Mouse (Mus musculus) neural tube, embryonic 15.5 days (tissue): ENCODE results near the gene Ryr1. TPM values are rescaled to one million over a fixed set of nuclear protein-coding genes. Genes with fewer than 3 reads are reported as not detected.
"Not testable (repeated sequence)": the region's sequence is repeated elsewhere in the genome, so short reads cannot be mapped to it uniquely, and the experiment has no call there.

ENCODE experiments used
- ATAC-seq: fragments of 200-750 bp; cut with Nextera tagmentation; 2 replicates; pipeline ENCODE4 v1.8.0; 2017; ENCODE audit warnings: mild to moderate bottlenecking, moderate TSS enrichment, moderate library complexity; ENCODE audit not compliant: low FRiP score
- H3K27ac ChIP-seq: fragments of 300-500 bp; sonication (generic); replicated peaks from 2 replicates; pipeline ENCODE4 v1.5.1; 2015; ENCODE audit warnings: mild to moderate bottlenecking, inconsistent platforms
- H3K27me3 ChIP-seq: fragments of 300-500 bp; sonication (generic); replicated peaks from 2 replicates; pipeline ENCODE4 v1.6.1; 2015; ENCODE audit warnings: inconsistent platforms
- H3K36me3 ChIP-seq: fragments of 300-500 bp; sonication (generic); 2 replicates; pipeline ENCODE4 v1.6.1; 2015; ENCODE audit warnings: inconsistent platforms
- H3K4me1 ChIP-seq: fragments of 300-500 bp; sonication (generic); 2 replicates; pipeline ENCODE4 v1.6.1; 2015; ENCODE audit warnings: inconsistent platforms
- H3K4me2 ChIP-seq: fragments of 300-500 bp; sonication (generic); 2 replicates; pipeline ENCODE4 v1.6.1; 2015; ENCODE audit warnings: inconsistent platforms, mild to moderate bottlenecking, moderate library complexity
- H3K4me3 ChIP-seq: fragments of 300-500 bp; sonication (generic); replicated peaks from 2 replicates; pipeline ENCODE4 v1.5.1; 2015; ENCODE audit warnings: mild to moderate bottlenecking, inconsistent platforms
- H3K9ac ChIP-seq: fragments of 300-500 bp; sonication (generic); replicated peaks from 2 replicates; pipeline ENCODE4 v1.6.1; 2015; ENCODE audit warnings: mild to moderate bottlenecking, inconsistent platforms
- H3K9me3 ChIP-seq: fragments of 300-500 bp; sonication (generic); replicated peaks from 2 replicates; pipeline ENCODE4 v1.6.1; 2016; ENCODE audit warnings: inconsistent platforms
- WGBS: fragments of 180-500 bp; shearing (Covaris S2); methylation state at CpG from one replicate; pipeline ENCODE4 v1.1.7; 2015; ENCODE audit warnings: mixed read lengths; 5-methylcytosine and 5-hydroxymethylcytosine counted together
- polyA plus RNA-seq: library from polyadenylated mRNA; unstranded; fragments of >200 nt; fragmentation: Nextera tagmentation; extraction: Ambion mirVana; gene quantifications from 2 replicates; pipeline ENCODE4 v1.2.1, GENCODE M21; 2015

The Ryr1 gene
- polyA plus RNA-seq, 1 experiment from 2014 or later, result 13.4 TPM

DNA sequence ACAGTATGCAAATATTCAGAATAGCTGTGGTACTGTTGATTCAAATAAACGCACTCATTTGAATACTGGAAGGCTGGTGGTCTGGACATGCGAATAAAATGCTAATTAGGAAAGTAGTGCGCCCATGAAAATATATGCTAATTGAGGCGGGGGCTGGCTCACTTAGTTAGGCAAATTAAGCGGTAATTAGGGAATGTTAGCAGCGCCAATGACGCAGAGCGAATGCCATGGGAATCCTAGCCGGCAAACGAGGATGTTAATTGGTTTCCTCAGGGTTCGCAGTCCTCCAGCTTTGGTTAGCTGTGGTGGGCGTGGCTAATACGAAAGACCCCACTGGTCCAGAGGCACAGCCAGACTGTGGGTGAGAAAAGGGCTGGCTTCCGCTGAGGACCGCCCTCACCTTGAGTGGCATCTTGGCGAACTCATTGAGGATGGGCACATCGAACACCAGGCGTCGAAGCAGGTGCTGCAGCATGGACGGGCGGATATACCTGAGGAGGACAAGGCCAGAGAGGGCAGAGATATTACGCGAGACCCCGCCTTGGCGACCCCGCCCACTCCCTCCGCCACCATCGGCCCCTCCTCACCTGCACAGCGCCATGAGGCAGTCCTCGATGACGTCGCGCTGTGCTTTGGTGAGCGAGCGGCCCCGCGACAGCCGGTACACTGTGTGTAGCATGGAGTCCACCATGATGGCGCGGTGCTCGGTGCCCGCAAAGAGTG, 53.6 kb downstream of the Ryr1 start:
- H3K9ac ChIP-seq, result peak overlapping the region; percentile 33
- H3K9me3 ChIP-seq, result no peaks in the 10 kb centered on the region
- H3K4me1 ChIP-seq, result peaks cover 29% of the 10 kb centered on the region
- peak overlapping the region; percentile 80 for H3K27ac ChIP-seq
- WGBS, result 3% methylated on average over 42 of the region's 42 CpGs
- no peaks in the 10 kb centered on the region for H3K36me3 ChIP-seq
- H3K4me3 ChIP-seq, result peak overlapping the region; percentile 44
- peak overlapping the region; percentile 60 for H3K4me2 ChIP-seq
- peak; percentile 89 for ATAC-seq
- peaks cover 22% of the 10 kb centered on the region for H3K27me3 ChIP-seq

GRCm38 (mm10) chr7:29070364-29071168, 54.4 kb downstream of the Ryr1 start:
- Histone ChIP-seq H3K36me3 (no peaks in the 10 kb centered on the region), H3K9ac (no peak overlapping the region; the same call in 1 of the 2 replicates), H3K27me3 (peaks cover 24% of the 10 kb centered on the region), H3K4me1 (peaks cover 29% of the 10 kb centered on the region), H3K27ac (peak overlapping the region; percentile 80), H3K4me3 (peak overlapping the region; percentile 44), H3K9me3 (no peaks in the 10 kb centered on the region), H3K4me2 (peak overlapping the region; percentile 60)
- 26% methylated on average over 12 of the region's 12 CpGs for WGBS
- ATAC-seq, result peak; percentile 43

GRCm38 (mm10) chr7:29067758-29068157, 57.2 kb downstream of the Ryr1 start:
- peaks cover 27% of the 10 kb centered on the region for H3K4me1 ChIP-seq
- no peak overlapping the region for H3K27ac ChIP-seq
- no peak for ATAC-seq
- H3K4me3 ChIP-seq, result no peak overlapping the region
- no peak overlapping the region for H3K9ac ChIP-seq
- peaks cover 19% of the 10 kb centered on the region for H3K27me3 ChIP-seq
- H3K4me2 ChIP-seq, result no peak overlapping the region
- H3K9me3 ChIP-seq, result no peaks in the 10 kb centered on the region
- no peaks in the 10 kb centered on the region for H3K36me3 ChIP-seq
- 10% methylated on average over 15 of the region's 15 CpGs for WGBS

DNA sequence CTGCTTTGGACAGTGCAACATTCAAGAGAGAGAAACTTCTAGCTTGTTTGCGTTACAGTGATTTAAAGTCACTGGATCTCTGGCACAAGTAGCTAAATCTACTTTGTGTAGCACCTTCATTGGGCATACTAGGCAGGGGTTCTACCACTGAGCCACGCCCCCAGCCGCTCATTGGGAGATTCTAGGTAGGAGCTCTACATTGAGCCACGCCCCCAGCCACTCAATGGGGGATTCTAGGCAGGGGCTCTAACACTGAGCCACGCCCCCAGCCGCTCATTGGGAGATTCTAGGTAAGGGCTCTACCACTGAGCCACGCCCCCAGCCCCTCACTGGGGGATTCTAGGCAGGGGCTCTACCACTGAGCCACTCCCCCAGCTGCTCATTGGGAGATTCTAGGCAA, 61.5 kb downstream of the Ryr1 start:
- not testable (repeated sequence) for ATAC-seq, H3K9me3 ChIP-seq, H3K4me1 ChIP-seq, H3K4me2 ChIP-seq, H3K4me3 ChIP-seq, H3K9ac ChIP-seq, H3K36me3 ChIP-seq, H3K27ac ChIP-seq
- peaks cover 28% of the 10 kb centered on the region for H3K27me3 ChIP-seq
- WGBS, result 67% methylated on average over 7 of the region's 7 CpGs

- Histone ChIP-seq H3K4me1 (peaks cover 5% of the 10 kb centered on the region; the same call in 1 of the 2 replicates), H3K9ac (no peak overlapping the region), H3K27ac (0 out of 2 replicates have a peak overlapping the region, but pooled peaks have one; percentile 9), H3K27me3 (peaks cover 16% of the 10 kb centered on the region), H3K4me3 (no peak overlapping the region), H3K4me2 (peak overlapping the region; percentile 25; the same call in 1 of the 2 replicates), H3K9me3 (no peaks in the 10 kb centered on the region), H3K36me3 (no peaks in the 10 kb centered on the region)
- WGBS, result 6% methylated on average over 19 of the region's 19 CpGs
- peak; percentile 68; the same call in 1 of the 2 replicates for ATAC-seq
Observed at GRCm38 (mm10) chr7:29061522-29062037, 63.4 kb downstream of the Ryr1 start.

- WGBS, result 85% methylated on average over 19 of the region's 19 CpGs
- no peaks in the 10 kb centered on the region for H3K9me3 ChIP-seq
- peaks cover 5% of the 10 kb centered on the region; the same call in 1 of the 2 replicates for H3K4me1 ChIP-seq
- ATAC-seq, result no peak
- no peaks in the 10 kb centered on the region for H3K36me3 ChIP-seq
- H3K27me3 ChIP-seq, result peaks cover 25% of the 10 kb centered on the region
- no peak overlapping the region for H3K9ac ChIP-seq
- no peak overlapping the region for H3K4me2 ChIP-seq
- no peak overlapping the region for H3K27ac ChIP-seq
- no peak overlapping the region for H3K4me3 ChIP-seq
Observed at GRCm38 (mm10) chr7:29059445-29059844, 65.5 kb downstream of the Ryr1 start.

DNA sequence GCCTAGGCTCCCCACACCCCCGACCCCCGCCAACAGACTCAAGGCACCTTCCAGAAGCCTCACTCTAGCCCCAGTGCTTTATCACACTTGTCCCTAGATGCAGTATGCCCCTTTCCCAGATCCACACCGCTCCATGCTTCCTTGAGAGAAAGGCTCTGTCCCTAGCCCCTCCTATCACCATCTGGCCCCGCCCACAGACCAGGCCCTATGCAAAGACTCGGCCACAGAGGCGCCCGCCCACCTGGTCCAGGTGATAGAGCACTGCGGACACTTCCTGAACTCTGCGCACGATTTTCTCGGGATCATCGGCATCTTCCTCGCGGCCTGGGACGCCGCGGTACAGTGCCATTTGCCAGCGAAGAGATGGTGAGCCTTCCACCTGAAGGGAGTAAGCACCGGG, 72.2 kb downstream of the Ryr1 start:
- no peak for ATAC-seq
- H3K9me3 ChIP-seq, result no peaks in the 10 kb centered on the region
- no peak overlapping the region for H3K4me2 ChIP-seq
- H3K27me3 ChIP-seq, result peaks cover 50% of the 10 kb centered on the region
- no peaks in the 10 kb centered on the region for H3K36me3 ChIP-seq
- H3K4me1 ChIP-seq, result no peaks in the 10 kb centered on the region
- H3K4me3 ChIP-seq, result no peak overlapping the region
- no peak overlapping the region for H3K9ac ChIP-seq
- 5% methylated on average over 19 of the region's 19 CpGs for WGBS
- H3K27ac ChIP-seq, result no peak overlapping the region

DNA sequence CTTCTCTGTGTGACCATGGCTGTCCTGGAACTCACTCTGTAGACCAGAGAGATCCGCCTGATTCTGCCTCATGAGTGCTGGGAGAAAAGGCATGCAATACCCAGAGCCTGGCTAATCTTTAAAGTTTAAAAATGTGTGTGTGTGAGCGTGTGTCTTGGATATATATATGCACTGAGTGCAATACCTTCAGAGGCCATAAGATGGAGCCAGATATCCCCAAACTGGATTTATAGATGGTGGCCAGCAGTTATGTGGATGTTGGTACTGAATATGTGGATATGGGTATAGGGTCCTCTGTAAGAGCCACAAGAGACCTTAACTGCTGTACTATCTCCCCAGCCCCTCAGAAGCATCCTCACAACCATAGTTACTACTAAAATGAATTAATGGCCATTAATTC, 74.2 kb downstream of the Ryr1 start:
- Histone ChIP-seq H3K4me1 (no peaks in the 10 kb centered on the region), H3K36me3 (no peaks in the 10 kb centered on the region), H3K9me3 (no peaks in the 10 kb centered on the region), H3K4me2 (no peak overlapping the region), H3K4me3 (no peak overlapping the region), H3K27ac (no peak overlapping the region), H3K27me3 (peaks cover 48% of the 10 kb centered on the region), H3K9ac (no peak overlapping the region)
- no peak for ATAC-seq
- 42% methylated on average over 2 of the region's 2 CpGs for WGBS

DNA sequence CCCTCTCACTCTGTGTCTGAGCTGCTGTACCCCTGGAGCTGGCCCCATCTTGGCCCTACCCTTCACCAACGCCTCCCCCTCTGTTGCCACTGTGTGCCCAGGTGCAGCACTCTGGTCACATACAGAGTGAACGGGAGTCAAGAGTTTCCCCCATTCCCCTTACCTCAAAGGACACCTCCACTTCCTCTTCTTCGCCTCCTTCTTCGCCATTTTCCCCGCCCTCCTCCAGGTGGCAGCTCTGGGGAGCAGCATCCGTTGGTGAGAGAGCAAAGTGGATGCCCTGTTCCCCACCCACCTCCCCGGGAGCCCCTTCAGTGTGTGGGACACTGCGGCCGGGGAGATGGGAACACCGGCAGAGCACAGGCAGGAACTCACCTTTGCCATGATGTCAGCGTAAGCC, 76.4 kb downstream of the Ryr1 start:
- Histone ChIP-seq H3K9me3 (no peaks in the 10 kb centered on the region), H3K4me2 (no peak overlapping the region), H3K36me3 (no peaks in the 10 kb centered on the region), H3K4me3 (no peak overlapping the region), H3K27ac (no peak overlapping the region), H3K9ac (no peak overlapping the region), H3K4me1 (peaks cover 8% of the 10 kb centered on the region; the same call in 1 of the 2 replicates), H3K27me3 (peaks cover 26% of the 10 kb centered on the region)
- WGBS, result 84% methylated on average over 11 of the region's 11 CpGs
- no peak for ATAC-seq

- ATAC-seq, result no peak
- Histone ChIP-seq H3K9ac (no peak overlapping the region), H3K36me3 (no peaks in the 10 kb centered on the region), H3K4me1 (peaks cover 13% of the 10 kb centered on the region; the same call in 1 of the 2 replicates), H3K27me3 (peaks cover 21% of the 10 kb centered on the region), H3K4me3 (no peak overlapping the region), H3K27ac (no peak overlapping the region), H3K9me3 (no peaks in the 10 kb centered on the region), H3K4me2 (no peak overlapping the region)
- 83% methylated on average over 3 of the region's 3 CpGs for WGBS
Observed at GRCm38 (mm10) chr7:29048070-29048469, 76.9 kb downstream of the Ryr1 start.

- 4% methylated on average over 12 of the region's 12 CpGs for WGBS
- H3K9me3 ChIP-seq, result no peaks in the 10 kb centered on the region
- H3K36me3 ChIP-seq, result no peaks in the 10 kb centered on the region
- H3K27ac ChIP-seq, result no peak overlapping the region
- H3K4me1 ChIP-seq, result peaks cover 15% of the 10 kb centered on the region; the same call in 1 of the 2 replicates
- peak overlapping the region; percentile 45 for H3K4me2 ChIP-seq
- 0 out of 2 replicates have a peak, but pooled peaks cover 8% of the 10 kb centered on the region for H3K27me3 ChIP-seq
- H3K4me3 ChIP-seq, result no peak overlapping the region
- ATAC-seq, result peak; percentile 70
- H3K9ac ChIP-seq, result no peak overlapping the region
Observed at GRCm38 (mm10) chr7:29046533-29046932, 78.4 kb downstream of the Ryr1 start.
